Mouse (Mus musculus) cerebellum, adult 18-20 months (tissue): ENCODE results near the gene Gm5460.

Source experiments
- DNase-seq, 2 experiments: peaks; one replicate each; pipeline ENCODE4 v3.0.0; 2021

Gm5460 gene

GRCm38 (mm10) chr14:34077222-34077621 is 60.7 kb downstream of the Gm5460 start:
- no peak for DNase-seq

- DNase-seq: no peak
These were observed 61.7 kb downstream of the Gm5460 start for GRCm38 (mm10) chr14:34078293-34078692.

- peak; percentile 68 to 74 for DNase-seq
These were observed 63.9 kb downstream of the Gm5460 start for GRCm38 (mm10) chr14:34080321-34080997.

- DNase-seq: no peak
These were observed 69.2 kb downstream of the Gm5460 start, which contains the start of gene Anxa8 for GRCm38 (mm10) chr14:34085731-34086130. TSS of gene Anxa8 (plus strand) at chr14:34085981.

- DNase-seq: peak in 1 of 2 experiments; percentile 10
These were observed 70.2 kb downstream of the Gm5460 start for GRCm38 (mm10) chr14:34086806-34087205.

GRCm38 (mm10) chr14:34087856-34088398 is 71.4 kb downstream of the Gm5460 start:
- DNase-seq: no peak

GRCm38 (mm10) chr14:34089796-34090195 is 73.2 kb downstream of the Gm5460 start:
- no peak for DNase-seq

GRCm38 (mm10) chr14:34091475-34091874 is 74.9 kb downstream of the Gm5460 start:
- DNase-seq: no peak

- DNase-seq: no peak
These were observed 76.3 kb downstream of the Gm5460 start for GRCm38 (mm10) chr14:34092856-34093255.

GRCm38 (mm10) chr14:34096161-34096560 is 79.6 kb downstream of the Gm5460 start:
- DNase-seq: no peak
